Mouse (Mus musculus) heart, postnatal 0 days (tissue): ENCODE measurements at regions not wholly inside any gene's neighbourhood (a gene's known extent, or its start where the extent isn't known, plus 50 kb on each side); places are given as distances from the start of the nearest gene placed in this dataset.

Source experiments
- CTCF ChIP-seq: IDR thresholded peaks from 2 replicates; pipeline ENCODE4 v1.5.1; 2016; ENCODE audit warnings: antibody characterized with exemption, control low read depth, low read depth
- EP300 ChIP-seq: IDR thresholded peaks from 2 replicates; pipeline ENCODE4 v1.6.1; 2016; ENCODE audit warnings: antibody characterized with exemption, low read depth

DNA sequence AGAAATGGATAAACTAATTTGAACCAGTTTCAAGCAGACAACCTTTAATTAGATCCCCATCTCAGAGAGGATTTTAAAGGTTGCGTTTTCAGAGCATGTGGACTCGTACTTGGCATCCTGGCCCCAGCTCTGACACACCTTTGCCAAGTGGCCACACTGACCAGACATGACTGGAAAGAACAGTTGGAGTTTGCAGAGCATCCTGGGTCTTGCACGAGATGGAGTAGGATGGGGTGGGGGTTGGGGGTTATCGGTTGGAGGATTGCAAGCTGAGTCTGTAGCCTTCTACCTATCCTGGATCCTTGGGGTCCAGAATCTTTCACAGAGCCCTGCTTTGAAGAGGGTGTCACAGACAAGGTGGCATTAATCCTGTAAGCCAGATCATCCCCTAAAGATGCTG is 550.9 kb upstream of the Mgmt start:
- no peak for TF ChIP-seq CTCF
- no peak for TF ChIP-seq EP300
